Mouse (Mus musculus) thymus, adult 2 months (tissue): Measurements from ENCODE around the gene Ccnd1. TPM values are rescaled to one million over a fixed set of nuclear protein-coding genes. Genes with fewer than 3 reads are reported as not detected.

Experiments
- DNase-seq: peaks from one replicate; pipeline ENCODE4 v3.0.0; 2021
- H3K27ac ChIP-seq: fragments of 200-500 bp; 2 replicates; pipeline ENCODE4 v1.5.1; 2012; ENCODE audit warnings: low read length, control low read depth; ENCODE audit not compliant: control insufficient read depth, insufficient read depth
- H3K27me3 ChIP-seq: fragments of 200-500 bp; 2 replicates; pipeline ENCODE4 v1.6.1; 2012; ENCODE audit warnings: mild to moderate bottlenecking, low read length, moderate library complexity, mixed read lengths; ENCODE audit not compliant: control insufficient read depth, insufficient read depth
- H3K36me3 ChIP-seq: fragments of 200-500 bp; 2 replicates; pipeline ENCODE4 v1.6.1; 2012; ENCODE audit warnings: mild to moderate bottlenecking, low read length, moderate library complexity; ENCODE audit not compliant: control insufficient read depth, insufficient read depth
- H3K4me1 ChIP-seq: fragments of 200-500 bp; replicated peaks from 2 replicates; pipeline ENCODE4 v1.6.1; 2012; ENCODE audit warnings: low read length; ENCODE audit not compliant: control insufficient read depth, insufficient read depth
- H3K4me3 ChIP-seq: fragments of 200-500 bp; 2 replicates; pipeline ENCODE4 v1.5.1; 2012; ENCODE audit warnings: mild to moderate bottlenecking, low read length, control low read depth, moderate library complexity; ENCODE audit not compliant: control insufficient read depth, insufficient read depth
- CTCF ChIP-seq: fragments of 200-500 bp; IDR thresholded peaks from 2 replicates; pipeline ENCODE4 v1.5.1; 2012; ENCODE audit warnings: mild to moderate bottlenecking, control low read depth, low read length, moderate library complexity, borderline replicate concordance; ENCODE audit not compliant: control insufficient read depth, poor library complexity, insufficient read depth; ENCODE audit errors: extremely low read depth
- POLR2A ChIP-seq: fragments of 200-500 bp; IDR thresholded peaks from 2 replicates; pipeline ENCODE4 v1.6.1; 2012; ENCODE audit warnings: mild to moderate bottlenecking, low read length, control low read depth, moderate library complexity; ENCODE audit not compliant: control insufficient read depth, poor library complexity, insufficient read depth; ENCODE audit errors: extremely low read depth
- WGBS: fragments of 180-500 bp; shearing (Covaris S2); methylation state at CpG from one replicate; pipeline ENCODE4 v1.1.7; 2018; 5-methylcytosine and 5-hydroxymethylcytosine counted together
- polyA plus RNA-seq: library from polyadenylated mRNA; depleted of rRNA; stranded (reverse); fragments of >200 nt; gene quantifications from 2 replicates; pipeline ENCODE4 v1.2.3, GENCODE M21; 2012

Gene Ccnd1
- polyA plus RNA-seq, 1 experiment, result 21.7 TPM

DNA sequence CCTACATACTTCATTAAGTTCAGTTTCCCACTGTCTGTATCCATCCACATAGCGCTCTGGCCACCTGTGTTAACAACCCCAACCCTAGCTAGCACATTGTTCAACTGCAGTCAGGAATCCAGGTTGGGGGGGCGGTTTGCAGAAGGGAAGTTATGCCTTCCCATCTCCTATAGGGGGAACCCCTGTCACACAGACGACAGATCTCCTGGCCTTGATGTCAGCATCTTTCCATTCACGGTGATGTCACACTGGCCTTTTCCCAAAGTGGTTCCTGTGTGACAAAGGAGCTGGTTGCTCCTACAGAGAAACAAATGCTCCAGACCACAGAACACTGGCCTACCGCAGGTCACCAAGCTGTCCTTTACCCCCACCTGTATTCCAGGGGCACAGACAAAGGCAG lies 4.2 kb downstream of the Ccnd1 start:
- no peaks in the 10 kb centered on the region for H3K36me3 ChIP-seq
- no peak for DNase-seq
- H3K27me3 ChIP-seq, result peaks cover 12% of the 10 kb centered on the region; the same call in 1 of the 2 replicates
- H3K4me3 ChIP-seq, result no peak overlapping the region
- no peak overlapping the region for H3K27ac ChIP-seq
- 73% methylated on average over 5 of the region's 5 CpGs for WGBS
- TF ChIP-seq CTCF, result no peak
- peaks cover 13% of the 10 kb centered on the region for H3K4me1 ChIP-seq

DNA sequence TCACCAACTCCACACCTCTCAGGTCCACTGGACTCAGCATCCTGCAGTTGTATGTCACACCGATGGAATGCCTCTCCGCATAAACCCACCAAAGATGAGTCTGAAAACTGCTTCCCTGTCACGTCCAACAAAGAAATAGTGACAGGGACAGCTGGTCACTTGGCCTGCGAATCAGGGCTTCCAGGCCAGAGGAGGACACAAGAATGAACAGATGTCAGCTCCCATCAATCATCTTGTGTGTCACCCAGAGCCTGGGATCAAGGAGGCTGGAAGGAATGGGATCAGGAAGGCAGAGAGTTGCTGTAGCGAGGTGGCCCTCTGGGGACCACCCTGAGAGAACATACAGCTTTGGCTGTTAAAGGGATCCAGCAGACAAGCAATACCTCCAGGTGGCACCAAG lies 4.8 kb downstream of the Ccnd1 start:
- H3K4me1 ChIP-seq, result peaks cover 13% of the 10 kb centered on the region
- TF ChIP-seq CTCF, result no peak
- TF ChIP-seq POLR2A, result no peak
- WGBS, result 93% methylated on average over 5 of the region's 5 CpGs
- no peak for DNase-seq
- H3K27me3 ChIP-seq, result peaks cover 9% of the 10 kb centered on the region; the same call in 1 of the 2 replicates
- no peaks in the 10 kb centered on the region for H3K36me3 ChIP-seq
- H3K4me3 ChIP-seq, result no peak overlapping the region
- H3K27ac ChIP-seq, result no peak overlapping the region

DNA sequence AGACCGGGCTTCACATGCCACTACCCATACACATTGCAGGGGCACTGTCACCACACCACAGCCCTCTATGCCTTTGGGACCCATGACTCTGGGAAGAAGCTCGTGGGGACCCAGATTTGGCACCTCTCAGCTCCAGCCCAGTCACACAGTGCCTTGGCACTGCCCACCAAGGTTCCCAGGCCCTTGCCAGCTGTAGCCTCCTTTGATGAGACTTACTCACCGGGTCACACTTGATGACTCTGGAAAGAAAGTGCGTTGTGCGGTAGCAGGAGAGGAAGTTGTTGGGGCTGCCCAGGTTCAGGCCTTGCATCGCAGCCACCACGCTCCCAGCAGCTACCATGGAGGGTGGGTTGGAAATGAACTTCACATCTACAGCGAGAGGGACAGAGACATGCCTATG lies 5.9 kb downstream of the Ccnd1 start:
- H3K4me1 ChIP-seq, result peaks cover 7% of the 10 kb centered on the region
- no peak overlapping the region for H3K4me3 ChIP-seq
- peaks cover 4% of the 10 kb centered on the region; the same call in 1 of the 2 replicates for H3K27me3 ChIP-seq
- DNase-seq, result no peak
- no peaks in the 10 kb centered on the region for H3K36me3 ChIP-seq
- 38% methylated on average over 8 of the region's 8 CpGs for WGBS
- no peak overlapping the region for H3K27ac ChIP-seq
- no peak for TF ChIP-seq POLR2A

DNA sequence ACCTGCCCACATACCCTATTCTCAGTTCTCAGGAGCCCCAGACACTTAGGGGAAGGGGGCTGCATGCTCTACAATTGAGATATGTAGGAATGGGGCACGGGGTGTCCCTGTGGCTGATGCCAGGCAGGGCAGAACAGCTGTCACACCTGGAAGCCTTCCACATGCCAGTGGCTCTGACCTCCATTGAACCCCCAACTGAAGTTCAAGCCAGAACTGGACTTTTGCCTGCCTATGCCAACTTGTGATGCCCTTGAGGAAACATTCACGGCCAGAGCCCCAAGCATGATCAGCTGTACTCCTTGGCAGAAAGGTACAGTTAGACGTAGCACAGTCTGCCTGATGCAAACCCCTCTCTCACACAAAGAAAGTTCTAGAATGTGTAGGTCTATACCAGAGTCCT lies 6.4 kb downstream of the Ccnd1 start:
- TF ChIP-seq CTCF, result no peak
- 88% methylated on average over 3 of the region's 3 CpGs for WGBS
- Histone ChIP-seq H3K4me3 (no peak overlapping the region), H3K36me3 (no peaks in the 10 kb centered on the region), H3K27me3 (no peaks in the 10 kb centered on the region; the same call in 1 of the 2 replicates), H3K27ac (no peak overlapping the region), H3K4me1 (peaks cover 7% of the 10 kb centered on the region)
- no peak for DNase-seq

DNA sequence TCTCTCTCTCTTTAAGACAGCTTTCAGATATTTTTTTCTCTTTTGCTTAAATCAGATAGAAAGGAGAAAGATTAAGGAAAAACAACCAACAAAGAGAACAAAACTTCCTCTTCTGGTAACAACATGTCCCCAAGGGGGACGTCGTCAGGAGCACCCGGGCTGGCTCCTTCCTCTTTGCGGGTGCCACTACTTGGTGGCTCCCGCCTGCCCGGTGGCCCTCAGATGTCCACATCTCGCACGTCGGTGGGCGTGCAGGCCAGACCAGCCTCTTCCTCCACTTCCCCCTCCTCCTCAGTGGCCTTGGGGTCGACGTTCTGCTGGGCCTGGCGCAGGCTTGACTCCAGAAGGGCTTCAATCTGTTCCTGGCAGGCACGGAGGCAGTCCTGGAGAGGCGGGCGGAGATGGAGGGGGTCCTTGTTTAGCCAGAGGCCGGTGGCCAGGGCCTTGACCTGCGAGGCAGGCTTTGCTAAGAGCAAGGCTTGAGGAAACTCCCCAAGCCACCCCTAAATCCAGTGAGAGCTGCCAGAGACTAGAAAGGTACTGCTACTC lies 7.3 kb downstream of the Ccnd1 start:
- no peak overlapping the region for H3K4me3 ChIP-seq
- no peaks in the 10 kb centered on the region for H3K36me3 ChIP-seq
- no peaks in the 10 kb centered on the region for H3K4me1 ChIP-seq
- 29% methylated on average over 18 of the region's 18 CpGs for WGBS
- H3K27me3 ChIP-seq, result no peaks in the 10 kb centered on the region
- no peak for DNase-seq
- no peak for TF ChIP-seq CTCF
- no peak for TF ChIP-seq POLR2A
- no peak overlapping the region for H3K27ac ChIP-seq

DNA sequence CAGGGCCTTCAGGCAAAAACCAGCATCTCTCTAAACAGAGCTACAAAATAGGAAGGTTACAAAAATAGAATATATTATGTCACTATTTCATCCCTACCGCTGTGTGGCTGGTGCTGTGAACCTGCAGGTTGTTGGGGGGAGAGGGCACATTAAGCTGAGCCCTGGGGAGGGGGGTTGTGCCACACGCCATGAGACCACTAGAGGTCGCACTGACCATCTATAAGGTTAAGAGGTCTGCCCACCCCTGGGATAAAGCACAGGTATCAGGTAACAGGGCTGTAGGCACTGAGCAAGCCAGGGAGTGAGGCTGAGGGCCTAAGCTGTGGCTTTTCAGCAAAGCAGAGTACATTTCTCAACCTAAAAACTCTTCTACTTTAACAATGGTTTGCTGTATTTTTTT lies 7.9 kb downstream of the Ccnd1 start:
- WGBS, result 29% methylated on average over 3 of the region's 3 CpGs
- DNase-seq, result peak; percentile 58
- TF ChIP-seq POLR2A (no peak), CTCF (peak; percentile 68; the same call in 1 of the 2 replicates)
- H3K27me3 ChIP-seq, result no peaks in the 10 kb centered on the region
- no peak overlapping the region for H3K27ac ChIP-seq
- H3K36me3 ChIP-seq, result no peaks in the 10 kb centered on the region
- no peaks in the 10 kb centered on the region for H3K4me1 ChIP-seq
- H3K4me3 ChIP-seq, result no peak overlapping the region

DNA sequence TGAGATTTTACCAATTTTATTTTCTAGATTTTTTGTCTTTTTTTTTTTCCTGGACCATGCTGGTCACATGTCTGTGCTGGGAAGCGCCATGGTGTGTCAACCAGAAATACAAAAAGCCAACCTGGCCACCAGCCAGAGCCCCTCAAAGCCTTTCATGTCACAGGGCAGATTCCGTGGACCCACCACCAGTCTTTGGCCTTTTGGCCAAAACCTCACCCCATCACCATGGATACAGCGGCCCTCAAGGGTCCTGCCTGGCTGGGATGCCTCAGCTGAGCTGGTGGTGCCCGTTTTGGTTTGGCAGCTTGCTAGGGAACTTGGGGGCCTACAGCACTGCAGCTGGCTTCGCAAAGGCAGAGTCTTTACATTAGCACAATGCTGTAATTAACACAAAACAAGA lies 9.8 kb downstream of the Ccnd1 start:
- TF ChIP-seq CTCF, result no peak
- TF ChIP-seq POLR2A, result no peak
- Histone ChIP-seq H3K4me1 (no peaks in the 10 kb centered on the region), H3K27ac (no peak overlapping the region), H3K27me3 (no peaks in the 10 kb centered on the region), H3K4me3 (no peak overlapping the region), H3K36me3 (no peaks in the 10 kb centered on the region)
- DNase-seq, result no peak
- 96% methylated on average over 5 of the region's 5 CpGs for WGBS
